Comparison of ENCODE assay signal across 13 mouse cellular contexts in the genomic region with DNA sequence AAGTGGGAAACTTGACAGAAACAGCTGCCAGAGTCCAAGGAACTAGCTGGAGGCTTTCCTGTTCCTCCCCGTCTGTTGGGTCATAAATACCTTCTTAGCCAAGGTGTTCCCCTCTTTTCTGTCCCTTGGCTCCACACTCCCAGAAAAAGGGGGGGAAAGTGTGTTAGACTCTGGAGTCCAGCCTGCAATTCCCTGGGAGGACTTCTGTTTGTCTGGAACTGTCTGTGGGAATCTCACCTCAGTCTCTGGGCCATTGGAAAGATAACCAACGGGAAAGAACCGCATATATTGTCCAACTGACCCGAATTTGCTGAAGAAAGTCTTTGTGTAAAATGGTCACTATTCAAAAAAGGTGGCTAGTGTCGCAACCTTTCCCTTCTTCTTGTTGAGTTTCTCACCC. TPM values are rescaled to one million over a fixed set of nuclear protein-coding genes. Genes with fewer than 3 reads are reported as not detected.
DNase-seq lines count a peak whose midpoint lies in the region; ATAC-seq and TF ChIP-seq lines count a peak whose summit lies in the region.
"Had no signal": no experiment of that assay in that cellular context is flagged by ENCODE, and none has a peak within 500 bp of the region (broad histone marks: within the 10 kb centered on the region; RNA-seq: fewer than 3 reads in every experiment).

No protein-coding gene starts in this region.

- H3K27ac ChIP-seq in heart, postnatal 0 days (ENCODE audit: low read depth): no peak overlapping the region
- H3K27ac ChIP-seq in lung, embryonic 15.5 days: peak overlapping the region; percentile 90
- peak overlapping the region; percentile 94; the same call in 1 of the 2 replicates for H3K27ac ChIP-seq in limb, embryonic 10.5 days
- peak overlapping the region; percentile 92 for H3K27ac ChIP-seq in stomach, embryonic 14.5 days (ENCODE audit: low read length)
- H3K27ac ChIP-seq: macrophage had no signal

- no peak overlapping the region for H3K9ac ChIP-seq in heart, postnatal 0 days (replicated peaks; ENCODE audit: low read depth, low read length)
- H3K9ac ChIP-seq in lung, embryonic 15.5 days: no peak overlapping the region
- H3K9ac ChIP-seq in stomach, embryonic 14.5 days (replicated peaks; ENCODE audit: low read depth, low read length): no peak overlapping the region

- intact Hi-C loops in heart, postnatal 14 days (cut with DNase I): loop anchor here (5.0 kb wide), 3 partner anchors 84 to 139 kb away; no protein-coding TSS in a partner anchor

- TF ChIP-seq CTCF in heart, postnatal 0 days (IDR thresholded peaks at IDR 0.05; ENCODE audit: low read depth): no peak

- DNase-seq in heart, postnatal 0 days (ENCODE audit: low spot score): no peak
- no peak for DNase-seq in heart, postnatal 14 days
- no peak for DNase-seq in lung, postnatal 10 days
- peak; percentile 34 for DNase-seq in limb, embryonic 10.5 days (ENCODE audit: low spot score)
- DNase-seq in natural killer cell, adult 2 months (ENCODE audit: low spot score in 2 of 2): no peak
- DNase-seq: cerebellum, adult 8-10 months; kidney, postnatal 36 days had no signal

- H3K4me3 ChIP-seq in heart, postnatal 0 days (ENCODE audit: low read depth, low read length): no peak overlapping the region
- H3K4me3 ChIP-seq in lung, embryonic 15.5 days: no peak overlapping the region
- 0 out of 2 replicates have a peak overlapping the region, but pooled peaks have one; percentile 85 for H3K4me3 ChIP-seq in limb, embryonic 10.5 days
- H3K4me3 ChIP-seq in stomach, embryonic 14.5 days (ENCODE audit: low read depth, low read length): no peak overlapping the region

- no peaks in the 10 kb centered on the region for H3K27me3 ChIP-seq in heart, postnatal 0 days (ENCODE audit: control insufficient read depth, insufficient read depth, low read length)
- no peaks in the 10 kb centered on the region for H3K27me3 ChIP-seq in lung, embryonic 15.5 days
- no peaks in the 10 kb centered on the region for H3K27me3 ChIP-seq in limb, embryonic 10.5 days (ENCODE audit: low read depth, poor library complexity, severe bottlenecking)
- H3K27me3 ChIP-seq in stomach, embryonic 14.5 days (ENCODE audit: control insufficient read depth, insufficient read depth, low read length): no peaks in the 10 kb centered on the region

- WGBS in heart, postnatal 0 days: 67% methylated on average over 5 of the region's 5 CpGs
- WGBS in lung, embryonic 15.5 days: 67% methylated on average over 5 of the region's 5 CpGs
- WGBS in limb, embryonic 10.5 days: 67% methylated on average over 5 of the region's 5 CpGs
- 74% methylated on average over 5 of the region's 5 CpGs for WGBS in stomach, embryonic 14.5 days

- no peak for ATAC-seq in heart, postnatal 0 days (ENCODE audit: insufficient read depth, low read depth)
- no peak for ATAC-seq in lung, embryonic 15.5 days (ENCODE audit: borderline replicate concordance, extremely low read depth, low FRiP score, low TSS enrichment)
- ATAC-seq in stomach, embryonic 14.5 days (ENCODE audit: insufficient number of reproducible peaks, insufficient read depth, low FRiP score, low read depth): peak; percentile 4; the same call in 1 of the 2 replicates

- H3K9me3 ChIP-seq in heart, postnatal 0 days (replicated peaks; ENCODE audit: control insufficient read depth, low read length): no peaks in the 10 kb centered on the region
- H3K9me3 ChIP-seq in lung, embryonic 15.5 days: no peaks in the 10 kb centered on the region
- no peaks in the 10 kb centered on the region for H3K9me3 ChIP-seq in limb, embryonic 10.5 days (replicated peaks)
- no peaks in the 10 kb centered on the region for H3K9me3 ChIP-seq in stomach, embryonic 14.5 days (ENCODE audit: control insufficient read depth, low read depth, low read length)
- H3K9me3 ChIP-seq: liver, embryonic 12.5 days had no signal

- TF ChIP-seq EP300 in heart, postnatal 0 days (IDR thresholded peaks at IDR 0.05; ENCODE audit: low read depth): no peak

- H3K36me3 ChIP-seq in heart, postnatal 0 days (replicated peaks; ENCODE audit: control insufficient read depth, insufficient read depth, low read length): no peaks in the 10 kb centered on the region
- H3K36me3 ChIP-seq in lung, embryonic 15.5 days: no peaks in the 10 kb centered on the region
- no peaks in the 10 kb centered on the region for H3K36me3 ChIP-seq in limb, embryonic 10.5 days
- H3K36me3 ChIP-seq in stomach, embryonic 14.5 days (ENCODE audit: control insufficient read depth, insufficient read depth, low read length): no peaks in the 10 kb centered on the region
- H3K36me3 ChIP-seq: liver, embryonic 12.5 days had no signal

- H3K4me1 ChIP-seq in heart, postnatal 0 days (ENCODE audit: control insufficient read depth, insufficient read depth): peaks cover 5% of the 10 kb centered on the region
- peaks cover 23% of the 10 kb centered on the region for H3K4me1 ChIP-seq in lung, embryonic 15.5 days
- peaks cover 28% of the 10 kb centered on the region for H3K4me1 ChIP-seq in limb, embryonic 10.5 days
- peaks cover 7% of the 10 kb centered on the region; the same call in 1 of the 2 replicates for H3K4me1 ChIP-seq in stomach, embryonic 14.5 days (ENCODE audit: control insufficient read depth, insufficient read depth, low read length)
- H3K4me1 ChIP-seq: liver, embryonic 12.5 days had no signal

- H3K4me2 ChIP-seq in heart, postnatal 0 days (ENCODE audit: low read depth, low read length): 0 out of 2 replicates have a peak overlapping the region, but pooled peaks have one; percentile 98
- H3K4me2 ChIP-seq in lung, embryonic 15.5 days: peak overlapping the region; percentile 92
- H3K4me2 ChIP-seq in stomach, embryonic 14.5 days (replicated peaks; ENCODE audit: low read depth, low read length): peak overlapping the region; percentile 73

RNA-seq across cellular contexts. Expression of gene P3h2, which starts 1.0 kb away (rescaled TPM):
- 5.6 and 8.3 TPM in 2 replicates for total RNA-seq in heart, postnatal 0 days (2014; rRNA removed; ENCODE audit: low replicate concordance)
- polyA plus RNA-seq in heart, postnatal 0 days (2015; fragmentation: Nextera tagmentation; extraction: Ambion mirVana): 0.74 and 0.93 TPM in 2 replicates
- total RNA-seq in heart, postnatal 14 days (2021): 1 to 10 TPM; 4.5 to 5.2 TPM
- 4.1 and 4.9 TPM in 2 replicates for polyA plus RNA-seq in lung, embryonic 15.5 days (2015; fragmentation: Nextera tagmentation; extraction: Ambion mirVana)
- polyA plus RNA-seq in limb, embryonic 10.5 days (2016; fragmentation: Nextera tagmentation; extraction: Ambion mirVana): 2.7 and 3.2 TPM in 2 replicates
- polyA plus RNA-seq in stomach, embryonic 14.5 days (2014; fragmentation: Nextera tagmentation; extraction: Ambion mirVana): 9.6 and 13.1 TPM in 2 replicates
- total RNA-seq: granulocyte monocyte progenitor cell, adult 5-6 weeks; monocyte, adult 5-6 weeks had no signal
